Mouse (Mus musculus) bone marrow, adult 2 months (tissue): ENCODE data around the gene Iqcd.

Source experiments
- CTCF ChIP-seq: fragments of 200-500 bp; IDR thresholded peaks from 2 replicates; pipeline ENCODE4 v1.5.1; 2011; ENCODE audit warnings: low read length, control low read depth; ENCODE audit not compliant: control insufficient read depth, insufficient read depth
- POLR2A ChIP-seq: fragments of 200-500 bp; IDR thresholded peaks from 2 replicates; pipeline ENCODE4 v1.6.1; 2011; ENCODE audit warnings: low read depth, mild to moderate bottlenecking, control low read depth, low read length, borderline replicate concordance; ENCODE audit not compliant: control insufficient read depth

DNA sequence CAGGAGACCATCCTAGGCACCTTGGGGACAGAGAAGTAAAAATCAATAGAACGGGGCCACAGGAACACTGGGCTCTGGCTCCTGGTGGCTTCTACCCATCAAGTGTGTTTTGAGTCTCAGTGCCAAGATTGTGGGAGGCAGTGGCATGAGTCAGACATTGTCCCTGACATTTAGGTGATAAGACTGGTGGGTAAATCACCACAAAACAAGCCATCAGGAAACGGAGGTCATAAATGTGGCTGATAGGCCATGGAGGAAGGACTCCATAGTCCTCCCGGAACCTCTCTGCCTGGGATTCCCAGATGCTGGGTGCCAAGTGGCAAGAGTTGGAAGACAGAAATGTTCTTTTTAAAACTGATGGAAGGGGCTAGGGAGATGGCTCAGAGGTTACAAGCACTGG is 55.4 kb downstream of the Iqcd start:
- TF ChIP-seq CTCF (no peak), POLR2A (no peak)
